Mouse (Mus musculus): ENCODE measurements around the gene Gtf3c4.

Gtf3c4 gene

DNA sequence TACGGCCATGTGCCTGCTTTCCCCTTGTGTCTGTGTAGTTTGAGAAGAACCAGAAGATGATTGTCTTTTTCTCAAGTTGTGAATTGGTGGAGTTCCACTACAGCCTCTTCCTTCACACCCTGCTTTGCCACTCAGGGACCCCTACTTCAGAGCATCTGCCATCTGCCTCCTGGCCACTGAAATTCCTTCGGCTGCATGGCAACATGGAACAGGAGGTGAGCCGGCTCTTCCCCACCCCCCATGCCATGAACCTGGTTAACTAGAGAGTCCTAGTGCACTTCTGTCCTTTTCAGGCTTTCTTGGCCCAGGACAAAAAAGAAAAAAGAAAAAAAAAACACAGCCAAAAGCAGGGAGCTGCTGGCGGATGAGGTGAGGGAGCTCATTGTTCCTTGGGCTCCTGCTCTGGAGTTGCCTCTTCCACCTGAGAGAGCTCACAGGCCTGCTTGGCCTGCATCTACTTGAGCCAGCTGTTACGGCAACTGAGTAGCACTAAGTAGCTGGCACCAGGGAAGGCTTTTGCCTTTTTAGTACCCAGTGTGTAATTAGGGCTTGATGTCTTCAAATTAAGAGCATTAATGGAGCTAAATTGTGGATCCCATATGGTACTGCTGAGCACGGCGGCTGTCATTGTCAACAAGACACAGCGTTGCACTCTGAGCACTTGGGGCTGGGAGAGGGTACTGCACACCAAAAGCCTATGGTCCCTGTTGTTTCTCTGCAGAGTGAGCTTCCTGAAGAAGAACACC is 20.7 kb upstream of the Gtf3c4 start:
- peaks cover 100% of the 10 kb centered on the region for H3K36me3 ChIP-seq (ENCODE audit: insufficient read depth, low read length)
- no peak overlapping the region for H3K4me3 ChIP-seq (replicated peaks; ENCODE audit: low read length)
- H3K27me3 ChIP-seq (ENCODE audit: insufficient read depth, low read length), result no peaks in the 10 kb centered on the region
- no peaks in the 10 kb centered on the region for H3K4me1 ChIP-seq (replicated peaks; ENCODE audit: low read depth, low read length)
- TF ChIP-seq NANOG (IDR thresholded peaks at IDR 0.05; ENCODE audit: borderline replicate concordance, low read length) (no peak), POU5F1 (IDR thresholded peaks at IDR 0.05; ENCODE audit: borderline replicate concordance, low read length) (no peak), CTCF (conservative IDR thresholded peaks at IDR 0.05; ENCODE audit: low read length) (no peak)
- H3K9me3 ChIP-seq (ENCODE audit: low read length), result no peaks in the 10 kb centered on the region

GRCm38 (mm10) chr2:28859303-28859702 is 19.1 kb upstream of the Gtf3c4 start:
- Histone ChIP-seq H3K36me3 (ENCODE audit: insufficient read depth, low read length) (peaks cover 99% of the 10 kb centered on the region), H3K4me1 (replicated peaks; ENCODE audit: low read depth, low read length) (no peaks in the 10 kb centered on the region), H3K4me3 (replicated peaks; ENCODE audit: low read length) (no peak overlapping the region), H3K9me3 (ENCODE audit: low read length) (no peaks in the 10 kb centered on the region), H3K27me3 (ENCODE audit: insufficient read depth, low read length) (no peaks in the 10 kb centered on the region)
- no peak for TF ChIP-seq CTCF (conservative IDR thresholded peaks at IDR 0.05; ENCODE audit: low read length)
- no peak for TF ChIP-seq POU5F1 (IDR thresholded peaks at IDR 0.05; ENCODE audit: borderline replicate concordance, low read length)
- TF ChIP-seq NANOG (IDR thresholded peaks at IDR 0.05; ENCODE audit: borderline replicate concordance, low read length), result no peak

- H3K27me3 ChIP-seq (ENCODE audit: insufficient read depth, low read length), result no peaks in the 10 kb centered on the region
- peaks cover 94% of the 10 kb centered on the region for H3K36me3 ChIP-seq (ENCODE audit: insufficient read depth, low read length)
- no peaks in the 10 kb centered on the region for H3K4me1 ChIP-seq (replicated peaks; ENCODE audit: low read depth, low read length)
- TF ChIP-seq CTCF (conservative IDR thresholded peaks at IDR 0.05; ENCODE audit: low read length), result no peak
- TF ChIP-seq NANOG (IDR thresholded peaks at IDR 0.05; ENCODE audit: borderline replicate concordance, low read length), result no peak
- TF ChIP-seq POU5F1 (IDR thresholded peaks at IDR 0.05; ENCODE audit: borderline replicate concordance, low read length), result no peak
- H3K9me3 ChIP-seq (ENCODE audit: low read length), result no peaks in the 10 kb centered on the region
- no peak overlapping the region for H3K4me3 ChIP-seq (replicated peaks; ENCODE audit: low read length)
Observed at GRCm38 (mm10) chr2:28855773-28856172, 15.6 kb upstream of the Gtf3c4 start.

GRCm38 (mm10) chr2:28852594-28852993 is 12.4 kb upstream of the Gtf3c4 start:
- Histone ChIP-seq H3K4me1 (replicated peaks; ENCODE audit: low read depth, low read length) (no peaks in the 10 kb centered on the region), H3K27me3 (ENCODE audit: insufficient read depth, low read length) (no peaks in the 10 kb centered on the region), H3K36me3 (ENCODE audit: insufficient read depth, low read length) (peaks cover 93% of the 10 kb centered on the region), H3K9me3 (ENCODE audit: low read length) (no peaks in the 10 kb centered on the region), H3K4me3 (replicated peaks; ENCODE audit: low read length) (no peak overlapping the region)
- TF ChIP-seq POU5F1 (IDR thresholded peaks at IDR 0.05; ENCODE audit: borderline replicate concordance, low read length) (no peak), CTCF (conservative IDR thresholded peaks at IDR 0.05; ENCODE audit: low read length) (no peak), NANOG (IDR thresholded peaks at IDR 0.05; ENCODE audit: borderline replicate concordance, low read length) (no peak)

DNA sequence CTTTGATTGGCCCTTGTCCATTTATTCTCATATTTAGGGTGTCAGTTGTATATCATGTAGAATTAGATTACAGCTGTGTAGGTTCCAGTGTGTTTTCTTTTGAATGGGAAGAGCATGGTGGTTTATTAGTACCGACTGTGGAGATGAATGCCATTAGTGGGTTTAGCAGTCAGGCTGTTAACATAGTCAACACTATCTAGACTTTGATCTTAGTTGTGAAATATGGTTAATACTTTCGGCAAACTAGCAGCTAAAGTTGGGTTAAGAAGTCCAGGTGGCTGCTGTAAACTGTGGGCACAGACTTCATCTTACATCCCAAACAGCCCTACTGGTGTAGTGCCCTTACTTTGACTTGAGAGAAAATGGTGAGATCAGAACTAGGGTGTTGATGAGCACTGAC is 8.7 kb upstream of the Gtf3c4 start:
- Histone ChIP-seq H3K4me3 (replicated peaks; ENCODE audit: low read length) (no peak overlapping the region), H3K27me3 (ENCODE audit: insufficient read depth, low read length) (no peaks in the 10 kb centered on the region), H3K4me1 (replicated peaks; ENCODE audit: low read depth, low read length) (no peaks in the 10 kb centered on the region), H3K36me3 (ENCODE audit: insufficient read depth, low read length) (peaks cover 95% of the 10 kb centered on the region), H3K9me3 (ENCODE audit: low read length) (no peaks in the 10 kb centered on the region)
- TF ChIP-seq NANOG (IDR thresholded peaks at IDR 0.05; ENCODE audit: borderline replicate concordance, low read length), result no peak
- TF ChIP-seq POU5F1 (IDR thresholded peaks at IDR 0.05; ENCODE audit: borderline replicate concordance, low read length), result no peak
- no peak for TF ChIP-seq CTCF (conservative IDR thresholded peaks at IDR 0.05; ENCODE audit: low read length)

DNA sequence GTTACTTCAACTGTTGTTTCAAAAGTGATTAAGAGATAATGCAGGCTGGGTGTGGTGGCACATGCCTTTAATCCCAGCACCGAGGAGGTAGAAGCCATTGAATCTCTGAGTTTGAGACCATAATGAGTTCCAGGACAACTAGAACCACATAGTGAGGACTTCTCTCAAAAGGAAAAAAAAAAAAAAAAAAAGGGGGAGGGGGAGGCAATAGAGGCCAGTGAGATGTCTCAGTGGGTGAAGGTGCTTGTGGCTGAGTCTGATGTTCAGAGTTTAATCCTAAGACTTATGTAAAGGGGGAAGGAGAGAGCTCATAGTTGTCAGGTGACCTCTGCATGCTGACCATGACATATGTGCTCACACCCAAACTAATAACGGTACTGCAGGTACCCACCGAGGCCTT is 1.9 kb upstream of the Gtf3c4 start:
- peaks cover 57% of the 10 kb centered on the region for H3K36me3 ChIP-seq (ENCODE audit: insufficient read depth, low read length)
- H3K9me3 ChIP-seq (ENCODE audit: low read length), result no peaks in the 10 kb centered on the region
- H3K27me3 ChIP-seq (ENCODE audit: insufficient read depth, low read length), result no peaks in the 10 kb centered on the region
- TF ChIP-seq CTCF (conservative IDR thresholded peaks at IDR 0.05; ENCODE audit: low read length) (no peak), POU5F1 (IDR thresholded peaks at IDR 0.05; ENCODE audit: borderline replicate concordance, low read length) (no peak), NANOG (IDR thresholded peaks at IDR 0.05; ENCODE audit: borderline replicate concordance, low read length) (no peak)
- peaks cover 38% of the 10 kb centered on the region for H3K4me1 ChIP-seq (replicated peaks; ENCODE audit: low read depth, low read length)
- peak overlapping the region; percentile 99; the same call in 1 of the 2 replicates for H3K4me3 ChIP-seq (replicated peaks; ENCODE audit: low read length)

- TF ChIP-seq CTCF (conservative IDR thresholded peaks at IDR 0.05; ENCODE audit: low read length) (no peak), NANOG (IDR thresholded peaks at IDR 0.05; ENCODE audit: borderline replicate concordance, low read length) (no peak), POU5F1 (IDR thresholded peaks at IDR 0.05; ENCODE audit: borderline replicate concordance, low read length) (no peak)
- H3K36me3 ChIP-seq (ENCODE audit: insufficient read depth, low read length), result peaks cover 57% of the 10 kb centered on the region
- H3K27me3 ChIP-seq (ENCODE audit: insufficient read depth, low read length), result no peaks in the 10 kb centered on the region
- H3K4me3 ChIP-seq (replicated peaks; ENCODE audit: low read length), result peak overlapping the region; percentile 99
- peaks cover 41% of the 10 kb centered on the region for H3K4me1 ChIP-seq (replicated peaks; ENCODE audit: low read depth, low read length)
- no peaks in the 10 kb centered on the region for H3K9me3 ChIP-seq (ENCODE audit: low read length)
Observed at GRCm38 (mm10) chr2:28839501-28840221, 499 bp downstream of the Gtf3c4 start.

DNA sequence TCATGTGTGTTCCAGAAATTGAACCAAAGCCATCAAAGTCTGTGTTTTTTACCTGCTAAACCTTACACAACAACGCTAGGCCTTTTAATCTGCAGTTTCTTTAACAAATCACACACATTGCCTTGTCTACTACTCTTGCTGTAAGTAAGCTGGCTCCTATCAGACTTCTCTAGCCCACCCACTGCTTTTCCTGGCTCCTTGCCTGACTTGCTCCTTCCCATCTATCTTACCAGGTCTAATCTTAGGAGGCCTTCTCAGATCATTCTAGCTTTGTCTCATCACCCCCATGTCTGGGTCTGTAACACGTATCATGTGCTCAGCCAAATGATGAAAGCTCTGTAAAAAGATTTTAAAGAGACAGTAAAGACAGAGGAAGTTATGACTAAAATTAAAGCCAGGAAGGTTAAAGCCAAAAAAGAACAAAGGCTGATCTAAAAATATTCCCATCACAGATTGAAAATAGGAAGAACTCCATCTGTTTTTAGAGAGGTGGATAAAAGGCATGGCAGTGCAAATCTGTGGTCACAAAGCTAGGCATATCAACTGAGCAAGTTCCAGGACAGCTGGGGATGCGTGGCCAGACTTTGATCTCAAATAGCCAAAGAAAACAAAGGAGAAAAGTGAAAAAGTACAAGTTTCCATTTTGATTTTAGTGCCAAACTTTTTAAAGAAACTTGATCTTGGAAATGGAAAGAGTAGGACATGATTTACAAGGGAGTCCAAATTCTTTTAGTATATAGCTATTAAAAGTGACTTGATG is 3.8 kb downstream of the Gtf3c4 start:
- H3K4me3 ChIP-seq (replicated peaks; ENCODE audit: low read length), result no peak overlapping the region
- H3K4me1 ChIP-seq (replicated peaks; ENCODE audit: low read depth, low read length), result peaks cover 27% of the 10 kb centered on the region
- no peaks in the 10 kb centered on the region for H3K9me3 ChIP-seq (ENCODE audit: low read length)
- no peaks in the 10 kb centered on the region for H3K27me3 ChIP-seq (ENCODE audit: insufficient read depth, low read length)
- TF ChIP-seq CTCF (conservative IDR thresholded peaks at IDR 0.05; ENCODE audit: low read length) (no peak), POU5F1 (IDR thresholded peaks at IDR 0.05; ENCODE audit: borderline replicate concordance, low read length) (no peak), NANOG (IDR thresholded peaks at IDR 0.05; ENCODE audit: borderline replicate concordance, low read length) (no peak)
- H3K36me3 ChIP-seq (ENCODE audit: insufficient read depth, low read length), result peaks cover 71% of the 10 kb centered on the region
